Mouse (Mus musculus) 3T3-L1 (cell line): ENCODE measurements at regions not wholly inside any gene's neighbourhood (a gene's known extent, or its start where the extent isn't known, plus 50 kb on each side); places are given as distances from the start of the nearest gene placed in this dataset.
A peak's percentile ranks its signal among the peaks of the same experiment; 100 is the strongest.

ENCODE experiments used
- DNase-seq: peaks from one replicate; pipeline ENCODE4 v3.0.0-alpha.2; 2015; ENCODE audit warnings: low read depth, low spot score

- no peak for DNase-seq
These were observed 109.6 kb upstream of the Arrdc4 start for GRCm38 (mm10) chr7:68858471-68859210.

- DNase-seq: no peak
These were observed 103.0 kb upstream of the Arrdc4 start for GRCm38 (mm10) chr7:68851981-68852575.

- no peak for DNase-seq
These were observed 95.6 kb upstream of the Arrdc4 start for GRCm38 (mm10) chr7:68844606-68845005.

GRCm38 (mm10) chr7:68843374-68843773 lies 94.3 kb upstream of the Arrdc4 start:
- peak; percentile 13 for DNase-seq

- peak; percentile 24 for DNase-seq
These were observed 85.1 kb upstream of the Arrdc4 start for GRCm38 (mm10) chr7:68833977-68834791.

- peak; percentile 33 for DNase-seq
These were observed 84.5 kb upstream of the Arrdc4 start for GRCm38 (mm10) chr7:68833517-68833916.

GRCm38 (mm10) chr7:68829861-68830260 lies 80.8 kb upstream of the Arrdc4 start:
- DNase-seq: peak; percentile 74

- DNase-seq: no peak
These were observed 75.4 kb upstream of the Arrdc4 start for GRCm38 (mm10) chr7:68824399-68824798.

- no peak for DNase-seq
These were observed 74.6 kb upstream of the Arrdc4 start for GRCm38 (mm10) chr7:68823646-68824045.

- DNase-seq: peak; percentile 71
These were observed 74.1 kb upstream of the Arrdc4 start for GRCm38 (mm10) chr7:68823189-68823588.

- DNase-seq: no peak
These were observed 66.0 kb upstream of the Arrdc4 start for GRCm38 (mm10) chr7:68814823-68815666.

- no peak for DNase-seq
These were observed 60.7 kb upstream of the Arrdc4 start for GRCm38 (mm10) chr7:68809782-68810181.
